Comparison of ENCODE assay signal across 11 mouse cellular contexts in the genomic region with DNA sequence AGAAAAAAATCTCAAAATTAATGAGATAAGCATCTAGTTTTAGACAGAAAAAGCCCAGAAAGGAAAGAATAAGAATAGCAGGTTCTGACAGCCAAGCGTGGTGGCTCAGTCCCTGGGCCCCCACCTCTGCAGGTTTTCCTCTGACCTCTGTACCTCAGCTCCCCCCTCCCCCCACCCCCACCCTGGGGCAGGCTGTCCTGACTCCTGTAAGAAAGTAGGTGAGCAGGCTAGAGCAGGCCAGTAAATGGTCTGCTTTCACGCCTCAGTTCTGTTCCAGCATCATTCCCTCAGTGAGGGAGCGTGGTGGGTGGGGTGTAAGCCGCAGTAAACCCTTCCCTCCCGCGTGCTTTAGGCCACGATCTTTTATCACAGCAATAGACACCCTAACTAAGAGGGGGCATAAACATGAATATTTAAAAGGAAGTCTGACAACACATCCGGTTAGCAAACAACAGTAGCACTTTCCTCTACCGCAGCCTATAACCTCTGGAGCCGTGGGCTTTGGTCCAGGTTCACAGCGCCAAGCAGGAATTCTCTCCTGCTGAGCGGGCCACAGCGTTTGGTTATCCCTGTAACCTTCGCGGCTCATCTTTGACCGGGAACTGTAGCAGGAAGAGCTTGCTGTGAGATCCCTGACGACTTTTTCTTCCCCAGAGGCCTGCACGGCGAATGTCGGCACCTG. TPM values are rescaled to one million over a fixed set of nuclear protein-coding genes. Genes with fewer than 3 reads are reported as not detected.
DNase-seq lines count a peak whose midpoint lies in the region; ATAC-seq and TF ChIP-seq lines count a peak whose summit lies in the region.
"Had no signal": no experiment of that assay in that cellular context is flagged by ENCODE, and none has a peak within 500 bp of the region (broad histone marks: within the 10 kb centered on the region; RNA-seq: fewer than 3 reads in every experiment).

No protein-coding gene starts in this region.

- H3K4me3 ChIP-seq in intestine, embryonic 16.5 days (ENCODE audit: low read length): no peak overlapping the region
- no peak overlapping the region for H3K4me3 ChIP-seq in liver, embryonic 16.5 days (ENCODE audit: low read depth, low read length)
- H3K4me3 ChIP-seq: forebrain, embryonic 12.5 days; neural tube, embryonic 12.5 days had no signal

- TF ChIP-seq POLR2A in brain, embryonic 14.5 days (IDR thresholded peaks at IDR 0.05; ENCODE audit: borderline replicate concordance, extremely low read depth, insufficient read depth, insufficient read length, poor library complexity, severe bottlenecking): no peak

- H3K27ac ChIP-seq in intestine, embryonic 16.5 days (ENCODE audit: low read length): peak overlapping the region; percentile 53; the same call in 1 of the 2 replicates
- peak overlapping the region; percentile 79 for H3K27ac ChIP-seq in liver, embryonic 16.5 days (ENCODE audit: low read length)
- H3K27ac ChIP-seq: forebrain, embryonic 12.5 days; macrophage; neural tube, embryonic 12.5 days had no signal

- H3K4me1 ChIP-seq in intestine, embryonic 16.5 days (ENCODE audit: control insufficient read depth, insufficient read depth, low read length): peaks cover 12% of the 10 kb centered on the region; the same call in 1 of the 2 replicates
- peaks cover 6% of the 10 kb centered on the region for H3K4me1 ChIP-seq in liver, embryonic 16.5 days (ENCODE audit: control insufficient read depth, low read depth, low read length)
- H3K4me1 ChIP-seq: forebrain, embryonic 12.5 days had no signal

- H3K36me3 ChIP-seq in intestine, embryonic 16.5 days (ENCODE audit: control insufficient read depth, insufficient read depth, low read length): no peaks in the 10 kb centered on the region
- H3K36me3 ChIP-seq in liver, embryonic 16.5 days (ENCODE audit: control insufficient read depth, insufficient read depth): no peaks in the 10 kb centered on the region
- H3K36me3 ChIP-seq: forebrain, embryonic 12.5 days; neural tube, embryonic 12.5 days had no signal

- H3K27me3 ChIP-seq in intestine, embryonic 16.5 days (replicated peaks; ENCODE audit: control insufficient read depth, insufficient read depth, low read length): no peaks in the 10 kb centered on the region
- H3K27me3 ChIP-seq in liver, embryonic 16.5 days (ENCODE audit: control insufficient read depth, insufficient read depth, low read depth, low read length): no peaks in the 10 kb centered on the region
- H3K27me3 ChIP-seq: forebrain, embryonic 12.5 days had no signal

- H3K9ac ChIP-seq in intestine, embryonic 16.5 days (ENCODE audit: low read depth, low read length): peak overlapping the region; percentile 1; the same call in 1 of the 2 replicates
- H3K9ac ChIP-seq in liver, embryonic 16.5 days (ENCODE audit: low read depth, low read length): no peak overlapping the region
- H3K9ac ChIP-seq: forebrain, embryonic 12.5 days; neural tube, embryonic 12.5 days had no signal

- no peaks in the 10 kb centered on the region for H3K9me3 ChIP-seq in intestine, embryonic 16.5 days (ENCODE audit: control insufficient read depth, low read length)
- H3K9me3 ChIP-seq in liver, embryonic 16.5 days (replicated peaks; ENCODE audit: control insufficient read depth, low read length): no peaks in the 10 kb centered on the region
- H3K9me3 ChIP-seq: forebrain, embryonic 12.5 days; neural tube, embryonic 12.5 days had no signal

- ATAC-seq in intestine, embryonic 16.5 days: peak; percentile 56
- peak; percentile 68 for ATAC-seq in liver, embryonic 16.5 days (ENCODE audit: low read depth)

- TF ChIP-seq CTCF in brain, embryonic 14.5 days (IDR thresholded peaks at IDR 0.05; ENCODE audit: borderline replicate concordance, extremely low read depth, insufficient read depth, insufficient read length): no peak

- peak overlapping the region; percentile 7 for H3K4me2 ChIP-seq in intestine, embryonic 16.5 days (ENCODE audit: low read depth, low read length)
- H3K4me2 ChIP-seq in liver, embryonic 16.5 days (ENCODE audit: low read depth, low read length): peak overlapping the region; percentile 33
- H3K4me2 ChIP-seq: forebrain, embryonic 12.5 days; neural tube, embryonic 12.5 days had no signal

- peak; percentile 38 for DNase-seq in kidney, adult 18-20 months
- no peak for DNase-seq in kidney, postnatal 10 days
- DNase-seq in brain, embryonic 14.5 days (ENCODE audit: low read depth): peak; percentile 8
- DNase-seq in adrenal gland, postnatal 4 days (ENCODE audit: low spot score in 2 of 2): no peak
- no peak for DNase-seq in spleen, postnatal 14 days (ENCODE audit: low spot score in 2 of 2)

- WGBS in intestine, embryonic 16.5 days: 34% methylated on average over 20 of the region's 20 CpGs
- 47% methylated on average over 20 of the region's 20 CpGs for WGBS in liver, embryonic 16.5 days (ENCODE audit: insufficient replicate concordance)

RNA-seq across cellular contexts. Expression of a gene that starts 24.8 kb away (rescaled TPM):
- 268 and 286 TPM in 2 replicates for polyA plus RNA-seq in brain, embryonic 14.5 days (2012; rRNA removed)
- polyA plus RNA-seq in intestine, embryonic 16.5 days (2015; fragmentation: Nextera tagmentation; extraction: Ambion mirVana): 390 and 416 TPM in 2 replicates
- polyA plus RNA-seq in liver, embryonic 16.5 days (2015; fragmentation: Nextera tagmentation; extraction: Ambion mirVana): 177 and 184 TPM in 2 replicates
- total RNA-seq in adrenal gland, postnatal 4 days (2021): 100 to 1,000 TPM; 252 to 253 TPM

RNA-seq across cellular contexts. Expression of a gene that starts 24.9 kb away (rescaled TPM):
- 0.25 and 0.35 TPM in 2 replicates for polyA plus RNA-seq in brain, embryonic 14.5 days (2012; rRNA removed)
- 2.4 and 2.5 TPM in 2 replicates for polyA plus RNA-seq in intestine, embryonic 16.5 days (2015; fragmentation: Nextera tagmentation; extraction: Ambion mirVana)
- polyA plus RNA-seq in liver, embryonic 16.5 days (2015; fragmentation: Nextera tagmentation; extraction: Ambion mirVana): 0.12 and 0.20 TPM in 2 replicates
- total RNA-seq in adrenal gland, postnatal 4 days (2021): under 1 TPM in 1 of 2 experiments, not detected in 1; 0.17 TPM
- total RNA-seq: MEL had no signal

RNA-seq across cellular contexts. Expression of a gene that starts 35.7 kb away (rescaled TPM):
- polyA plus RNA-seq in brain, embryonic 14.5 days (2012; rRNA removed): 18.5 and 22.7 TPM in 2 replicates
- 28.0 and 28.2 TPM in 2 replicates for polyA plus RNA-seq in intestine, embryonic 16.5 days (2015; fragmentation: Nextera tagmentation; extraction: Ambion mirVana)
- polyA plus RNA-seq in liver, embryonic 16.5 days (2015; fragmentation: Nextera tagmentation; extraction: Ambion mirVana): 38.7 and 41.4 TPM in 2 replicates
- total RNA-seq in adrenal gland, postnatal 4 days (2021): 10 to 100 TPM; 26.9 to 39.3 TPM

Comparison
In these comparisons a context has a peak if more than half of its experiments do, and no peak if none do; other contexts are left out.
1. DNase-seq: peak in kidney, adult 18-20 months (single experiment) and brain, embryonic 14.5 days (single experiment); none in kidney, postnatal 10 days (single experiment), adrenal gland, postnatal 4 days (0 of 2) and spleen, postnatal 14 days (0 of 2).